Comparison of ENCODE assay signal across 18 mouse cellular contexts in genomic region chr2:28207200-28207750, GRCm38 (mm10). TPM values are rescaled to one million over a fixed set of nuclear protein-coding genes. Genes with fewer than 3 reads are reported as not detected.
DNase-seq lines count a peak whose midpoint lies in the region; ATAC-seq and TF ChIP-seq lines count a peak whose summit lies in the region.
"Had no signal": no experiment of that assay in that cellular context is flagged by ENCODE, and none has a peak within 500 bp of the region (broad histone marks: within the 10 kb centered on the region; RNA-seq: fewer than 3 reads in every experiment).

No protein-coding gene starts in this region.

- H3K9ac ChIP-seq in MEL (ENCODE audit: control insufficient read depth, low read depth, low read length, poor library complexity, severe bottlenecking): no peak overlapping the region
- peak overlapping the region; percentile 15; the same call in 1 of the 2 replicates for H3K9ac ChIP-seq in hindbrain, embryonic 11.5 days (ENCODE audit: low read depth, low read length)
- H3K9ac ChIP-seq in midbrain, postnatal 0 days (replicated peaks; ENCODE audit: low read length, poor library complexity, severe bottlenecking): no peak overlapping the region
- H3K9ac ChIP-seq: forebrain, embryonic 15.5 days; liver, embryonic 13.5 days had no signal

- no peak for ATAC-seq in hindbrain, embryonic 11.5 days (ENCODE audit: low FRiP score)
- ATAC-seq in midbrain, postnatal 0 days (ENCODE audit: low FRiP score): no peak
- ATAC-seq: forebrain, embryonic 15.5 days; lung, postnatal 0 days had no signal

- no peak for TF ChIP-seq POLR2A in MEL (IDR thresholded peaks at IDR 0.05; ENCODE audit: control insufficient read depth in 1 of 2, insufficient read depth in 1 of 2, low read depth in 1 of 2, low read length in 2 of 2, poor library complexity in 1 of 2)

- peak overlapping the region; percentile 99 for H3K4me2 ChIP-seq in hindbrain, embryonic 11.5 days (replicated peaks; ENCODE audit: low read depth, low read length)
- H3K4me2 ChIP-seq in midbrain, postnatal 0 days (ENCODE audit: low read depth, low read length, poor library complexity, severe bottlenecking): peak overlapping the region; percentile 97

- TF ChIP-seq CTCF in MEL (IDR thresholded peaks at IDR 0.05 in 2 of 3, conservative IDR thresholded peaks at IDR 0.05 in 1 of 3; ENCODE audit: control insufficient read depth in 1 of 3, insufficient read depth in 1 of 3, low read depth in 2 of 3, low read length in 3 of 3, poor library complexity in 1 of 3, severe bottlenecking in 1 of 3): no peak
- no peak for TF ChIP-seq CTCF in midbrain, postnatal 0 days (IDR thresholded peaks at IDR 0.05)

- no peaks in the 10 kb centered on the region for H3K27me3 ChIP-seq in MEL (ENCODE audit: control insufficient read depth in 1 of 2, insufficient read depth in 2 of 2, low read length in 2 of 2)
- no peaks in the 10 kb centered on the region; the same call in 1 of the 2 replicates for H3K27me3 ChIP-seq in hindbrain, embryonic 11.5 days (ENCODE audit: control insufficient read depth, insufficient read depth, low read length)
- no peaks in the 10 kb centered on the region for H3K27me3 ChIP-seq in midbrain, postnatal 0 days (ENCODE audit: insufficient read depth, low read length)
- H3K27me3 ChIP-seq: forebrain, embryonic 15.5 days had no signal

- 64% methylated on average over 3 of the region's 3 CpGs for WGBS in hindbrain, embryonic 11.5 days
- 79% methylated on average over 3 of the region's 3 CpGs for WGBS in midbrain, postnatal 0 days

- TF ChIP-seq EP300 in MEL (IDR thresholded peaks at IDR 0.05; ENCODE audit: low read depth in 1 of 2, low read length in 2 of 2): no peak

- H3K79me2 ChIP-seq in MEL (ENCODE audit: control insufficient read depth, insufficient read depth, low read length, poor library complexity): peaks cover 7% of the 10 kb centered on the region

- H3K9me3 ChIP-seq in MEL (replicated peaks; ENCODE audit: insufficient read depth, low read length): no peaks in the 10 kb centered on the region
- H3K9me3 ChIP-seq in hindbrain, embryonic 11.5 days (ENCODE audit: control insufficient read depth, low read length): no peaks in the 10 kb centered on the region
- no peaks in the 10 kb centered on the region for H3K9me3 ChIP-seq in midbrain, postnatal 0 days (ENCODE audit: low read length)
- H3K9me3 ChIP-seq: forebrain, embryonic 15.5 days; heart, embryonic 10.5 days; kidney, embryonic 15.5 days; liver, embryonic 13.5 days had no signal

- H3K4me3 ChIP-seq in MEL (ENCODE audit: control insufficient read depth in 1 of 2, insufficient read depth in 1 of 2, low read depth in 2 of 2, low read length in 2 of 2): no peak overlapping the region
- 0 out of 2 replicates have a peak overlapping the region, but pooled peaks have one; percentile 8 for H3K4me3 ChIP-seq in hindbrain, embryonic 11.5 days (ENCODE audit: low read depth, low read length)
- H3K4me3 ChIP-seq in midbrain, postnatal 0 days (ENCODE audit: low read depth, low read length): peak overlapping the region; percentile 72

- peak; percentile 31 to 50 for DNase-seq in cerebellum, postnatal 25 days
- DNase-seq in cerebellum, postnatal 36 days: no peak
- DNase-seq in MEL (ENCODE audit: low read depth, low spot score): no peak
- no peak for DNase-seq in hindbrain, embryonic 11.5 days (ENCODE audit: low spot score)
- DNase-seq in midbrain, postnatal 0 days (ENCODE audit: low spot score): no peak
- DNase-seq in left cerebral cortex, adult 18-20 months (ENCODE audit: low spot score in 2 of 2): no peak
- no peak for DNase-seq in lung, postnatal 36 days
- DNase-seq: adrenal gland, postnatal 14 days; B cell, adult 2 months; gastrocnemius, postnatal 10 days; layer of hippocampus, adult 9-11 months; liver, embryonic 13.5 days; thymus, postnatal 36 days had no signal

- H3K36me3 ChIP-seq in MEL (ENCODE audit: control insufficient read depth in 1 of 2, insufficient read depth in 2 of 2, low read length in 2 of 2): no peaks in the 10 kb centered on the region; a peak in 1 of 4 replicates
- H3K36me3 ChIP-seq in hindbrain, embryonic 11.5 days (ENCODE audit: control insufficient read depth, insufficient read depth, low read length): no peaks in the 10 kb centered on the region
- peaks cover 4% of the 10 kb centered on the region; the same call in 1 of the 2 replicates for H3K36me3 ChIP-seq in midbrain, postnatal 0 days (ENCODE audit: insufficient read depth, low read length)
- H3K36me3 ChIP-seq: forebrain, embryonic 15.5 days; heart, embryonic 10.5 days; kidney, embryonic 15.5 days; liver, embryonic 13.5 days had no signal

- H3K27ac ChIP-seq in MEL (ENCODE audit: control insufficient read depth, low read depth, low read length): no peak overlapping the region
- no peak overlapping the region for H3K27ac ChIP-seq in hindbrain, embryonic 11.5 days (ENCODE audit: low read depth, low read length)
- H3K27ac ChIP-seq in midbrain, postnatal 0 days (ENCODE audit: low read depth, low read length): no peak overlapping the region
- H3K27ac ChIP-seq: forebrain, embryonic 15.5 days; heart, embryonic 10.5 days; kidney, embryonic 15.5 days; liver, embryonic 13.5 days had no signal

- peaks cover 3 to 6% of the 10 kb centered on the region in 2 experiments; a peak in 2 of 4 replicates for H3K4me1 ChIP-seq in MEL (ENCODE audit: control insufficient read depth in 1 of 2, insufficient read depth in 2 of 2, low read length in 2 of 2)
- H3K4me1 ChIP-seq in hindbrain, embryonic 11.5 days (replicated peaks; ENCODE audit: control insufficient read depth, insufficient read depth, low read length): peaks cover 17% of the 10 kb centered on the region; the same call in 1 of the 2 replicates
- peaks cover 12% of the 10 kb centered on the region; the same call in 1 of the 2 replicates for H3K4me1 ChIP-seq in midbrain, postnatal 0 days (ENCODE audit: insufficient read depth, low read length)

- TF ChIP-seq RAD21 in MEL (IDR thresholded peaks at IDR 0.05; ENCODE audit: low read depth, low read length): no peak

TF ChIP-seq in MEL, 35 proteins besides CTCF, POLR2A, EP300 and RAD21:
- TF ChIP-seq TCF12 (IDR thresholded peaks at IDR 0.05; ENCODE audit: low read depth, low read length): no peak
- peak; percentile 75 for TF ChIP-seq ZNF384 (IDR thresholded peaks at IDR 0.05; ENCODE audit: low read depth, low read length)

RNA-seq across cellular contexts. Expression of gene Olfm1, which starts 14.5 kb away (rescaled TPM):
- total RNA-seq in MEL (2012; rRNA removed): 18.3 and 22.2 TPM in 2 replicates
- 10 to 100 TPM in 1 of 2 experiments, not detected in 1; 51.0 TPM for polyA plus RNA-seq in MEL (2012; ENCODE audit: insufficient read depth in 1 of 2, insufficient read length in 2 of 2, low read depth in 1 of 2, low replicate concordance in 2 of 2, missing spikeins in 1 of 2)
- polyA plus RNA-seq in hindbrain, embryonic 11.5 days (2014; fragmentation: Nextera tagmentation; extraction: Ambion mirVana): 139 and 152 TPM in 2 replicates
- total RNA-seq in midbrain, postnatal 0 days (2014; rRNA removed): 486 and 500 TPM in 2 replicates
- 426 and 440 TPM in 2 replicates for polyA plus RNA-seq in midbrain, postnatal 0 days (2015; fragmentation: Nextera tagmentation; extraction: Ambion mirVana)
- 1,000 to 10,000 TPM; 1,494 to 1,506 TPM for total RNA-seq in left cerebral cortex, adult 18-20 months (2021)
- total RNA-seq: hematopoietic stem cell, adult 5-6 weeks had no signal

Comparison
In these comparisons a context has a peak if more than half of its experiments do, and no peak if none do; other contexts are left out.
1. DNase-seq: peak in cerebellum, postnatal 25 days (2 of 2); none in cerebellum, postnatal 36 days (0 of 2), MEL (single experiment), hindbrain, embryonic 11.5 days (single experiment), midbrain, postnatal 0 days (single experiment), left cerebral cortex, adult 18-20 months (0 of 2) and lung, postnatal 36 days (single experiment).
2. H3K4me3 ChIP-seq: peak in hindbrain, embryonic 11.5 days (single experiment) and midbrain, postnatal 0 days (single experiment); none in MEL (0 of 2).
3. RNA of gene Olfm1, which starts 14.5 kb away (total RNA-seq): 1,494 to 1,506 TPM in left cerebral cortex, adult 18-20 months and 486 to 500 TPM in midbrain, postnatal 0 days; 18.3 to 22.2 TPM in MEL; every median in the first group is over 10 times any median in the second.